Mouse (Mus musculus) kidney, adult 2 months (tissue): ENCODE data around the gene Morc2a.

Experiments
- CTCF ChIP-seq: fragments of 200-500 bp; conservative IDR thresholded peaks from 2 replicates; pipeline ENCODE4 v1.5.1; 2011; ENCODE audit warnings: low read depth, mild to moderate bottlenecking, control low read depth, low read length, moderate library complexity, mixed read lengths; ENCODE audit not compliant: insufficient read depth, insufficient read length
- POLR2A ChIP-seq: fragments of 200-500 bp; IDR thresholded peaks from one replicate; pipeline ENCODE4 v1.6.1; 2011; ENCODE audit warnings: low read depth, low read length, control low read depth

- no peak for TF ChIP-seq POLR2A
- no peak for TF ChIP-seq CTCF
These were observed 78.6 kb downstream of the Morc2a start for GRCm38 (mm10) chr11:3727438-3728105.
